Comparison of ENCODE assay signal across 16 mouse cellular contexts in genomic region chr12:82294906-82295887, GRCm38 (mm10).
A peak's percentile ranks its signal among the peaks of the same experiment; 100 is the strongest.
DNase-seq lines count a peak whose midpoint lies in the region; TF ChIP-seq lines count a peak whose summit lies in the region.
"Had no signal": no experiment of that assay in that cellular context is flagged by ENCODE, and none has a peak within 500 bp of the region (broad histone marks: within the 10 kb centered on the region; RNA-seq: fewer than 3 reads in every experiment).

No protein-coding gene starts in this region.

- TF ChIP-seq CTCF in small intestine, adult 2 months (IDR thresholded peaks at IDR 0.05; ENCODE audit: extremely low read depth, insufficient read length, insufficient replicate concordance, low read depth, low read length): no peak

- no peaks in the 10 kb centered on the region for H3K36me3 ChIP-seq in small intestine, adult 2 months (ENCODE audit: control insufficient read depth, insufficient read depth, low read length)
- H3K36me3 ChIP-seq: forebrain, embryonic 12.5 days; heart, embryonic 13.5 days; midbrain, embryonic 15.5 days; neural tube, embryonic 13.5 days had no signal

- no peaks in the 10 kb centered on the region for H3K27me3 ChIP-seq in small intestine, adult 2 months (ENCODE audit: control insufficient read depth, insufficient read depth, low read length)
- H3K27me3 ChIP-seq: forebrain, embryonic 12.5 days; heart, embryonic 13.5 days; midbrain, embryonic 15.5 days; neural tube, embryonic 13.5 days had no signal

- peaks cover 3% of the 10 kb centered on the region for H3K4me1 ChIP-seq in small intestine, adult 2 months (ENCODE audit: control insufficient read depth, insufficient read depth, insufficient read length, low read length)
- H3K4me1 ChIP-seq: midbrain, embryonic 15.5 days had no signal

- no peak overlapping the region for H3K4me3 ChIP-seq in small intestine, adult 2 months (ENCODE audit: low read depth, low read length)
- H3K4me3 ChIP-seq: forebrain, embryonic 12.5 days; heart, embryonic 13.5 days; midbrain, embryonic 15.5 days; neural tube, embryonic 13.5 days had no signal

- 83% methylated on average over 10 of the region's 10 CpGs for WGBS in small intestine, adult 2 months

- H3K27ac ChIP-seq in small intestine, adult 2 months (ENCODE audit: insufficient read depth, low read depth, low read length): peak overlapping the region; percentile 51; the same call in 1 of the 2 replicates
- H3K27ac ChIP-seq: forebrain, embryonic 12.5 days; heart, embryonic 13.5 days; macrophage; midbrain, embryonic 15.5 days; neural tube, embryonic 13.5 days had no signal

- no peak for TF ChIP-seq POLR2A in small intestine, adult 2 months (IDR thresholded peaks at IDR 0.05; ENCODE audit: low read depth, low read length)

- peak; percentile 1 for DNase-seq in lung, postnatal 10 days
- DNase-seq in lung, postnatal 25 days (ENCODE audit: low spot score): no peak
- DNase-seq in kidney, adult 9 months: peak; percentile 52
- peak; percentile 75 for DNase-seq in thymus, postnatal 4 days
- DNase-seq in adrenal gland, adult 18-20 months (ENCODE audit: low spot score in 2 of 2): no peak
- no peak for DNase-seq in embryo, embryonic 10 days (ENCODE audit: low spot score)
- DNase-seq: cerebellum, adult 2 months; embryo, embryonic 11 days; lung, adult 18-20 months; right cerebral cortex, postnatal 25 days had no signal

Comparison
In these comparisons a context has a peak if more than half of its experiments do, and no peak if none do; other contexts are left out.
1. DNase-seq: peak in lung, postnatal 10 days (single experiment), kidney, adult 9 months (single experiment) and thymus, postnatal 4 days (single experiment); none in lung, postnatal 25 days (single experiment), adrenal gland, adult 18-20 months (0 of 2) and embryo, embryonic 10 days (single experiment).